Mouse (Mus musculus): ENCODE measurements around the gene Gm49322. TPM values are rescaled to one million over a fixed set of nuclear protein-coding genes. Genes with fewer than 3 reads are reported as not detected.
"Not testable (repeated sequence)": the region's sequence is repeated elsewhere in the genome, so short reads cannot be mapped to it uniquely, and the experiment has no call there.

Gene Gm49322
- total RNA-seq (2021) = 1 to 10 TPM; 2.5 to 2.8 TPM
- long read RNA-seq, experiment 1 = 0 reads
- long read RNA-seq, experiment 2, partial matches to known transcripts = 0 of 4 reads
- long read RNA-seq, experiment 2, other reads (novel, unspliced or antisense) = 4 of 4 reads

DNA sequence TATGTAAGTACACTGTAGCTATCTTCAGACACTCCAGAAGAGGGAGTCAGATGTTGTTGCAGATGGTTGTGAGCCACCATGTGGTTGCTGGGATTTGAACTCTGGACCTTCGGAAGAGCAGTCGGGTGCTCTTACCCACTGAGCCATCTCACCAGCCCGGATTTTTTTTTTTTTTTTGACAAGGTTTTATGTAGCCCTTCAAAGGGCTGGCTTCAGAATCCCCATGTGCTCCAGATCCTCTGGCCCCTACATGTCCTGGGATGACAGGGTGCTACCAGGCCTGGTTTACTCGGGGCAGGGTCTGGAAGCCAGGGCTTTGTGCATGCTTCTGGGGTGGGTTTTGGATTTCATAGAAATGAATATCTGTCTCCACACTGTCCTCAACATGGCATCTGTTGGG, at the start of gene Gm49322:
Gm49322 (plus strand) TSS at position 301 of the 400 bp plus-strand sequence.
- not testable (repeated sequence) for DNase-seq (ENCODE audit: low spot score in 2 of 2)

DNA sequence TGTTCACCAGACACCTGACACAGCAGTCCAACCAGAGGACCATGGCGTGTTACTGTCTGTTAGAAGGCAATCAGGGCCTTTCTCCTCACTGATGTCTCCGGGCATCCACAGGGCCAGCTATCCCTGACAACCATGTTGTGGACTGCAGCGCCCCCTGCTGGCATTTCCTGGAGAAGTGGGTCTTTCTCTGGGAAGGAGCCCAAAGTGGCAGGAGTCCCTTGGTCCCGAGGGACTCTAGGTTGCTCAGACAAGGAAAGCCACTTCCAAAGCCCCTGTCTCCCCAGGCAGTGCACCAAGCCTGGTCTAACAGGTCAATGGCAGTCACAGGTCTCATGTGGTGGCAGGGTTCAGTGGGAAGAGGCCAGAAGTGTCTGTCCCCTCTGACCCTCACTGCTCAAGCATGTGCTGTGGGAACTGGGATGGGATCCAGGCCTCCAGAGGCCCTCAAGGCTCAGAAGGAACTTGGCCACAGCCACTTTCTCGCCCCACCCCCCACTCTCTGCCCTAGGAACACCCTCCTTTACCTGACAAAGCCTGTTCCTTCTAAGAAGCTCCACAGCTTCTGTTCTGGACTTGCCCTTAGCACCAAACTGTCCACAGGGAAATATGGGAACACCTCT, 48.4 kb upstream of the Gm49322 start:
- peak; percentile 69 to 81 for DNase-seq (ENCODE audit: low spot score in 2 of 2)

- DNase-seq (ENCODE audit: low spot score in 2 of 2) = no peak
Observed at GRCm38 (mm10) chr10:80559431-80559830, 46.4 kb upstream of the Gm49322 start.

DNA sequence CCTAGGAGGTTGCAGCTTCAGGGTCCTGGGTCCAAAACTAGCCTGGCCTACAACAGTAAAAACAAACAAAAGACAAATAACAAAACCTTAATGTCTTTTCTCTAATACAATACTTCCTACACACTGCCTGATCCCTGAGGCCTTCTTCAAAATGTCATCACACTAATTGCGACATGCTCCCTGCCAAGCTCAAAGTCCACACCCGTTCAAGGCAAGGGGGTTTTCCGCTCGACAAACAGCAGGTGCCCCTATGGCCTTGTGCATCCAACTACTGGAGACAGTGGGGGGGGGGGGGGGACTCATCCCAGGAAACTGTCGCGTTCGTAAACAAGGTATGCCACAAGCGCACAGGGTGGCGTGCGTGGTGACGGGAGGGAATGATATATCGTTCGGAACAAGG, 45.2 kb upstream of the Gm49322 start:
- DNase-seq (ENCODE audit: low spot score in 2 of 2) = no peak

GRCm38 (mm10) chr10:80561116-80561944, 44.5 kb upstream of the Gm49322 start, which contains the start of gene Rexo1:
Gene Rexo1 (minus strand): TSS chr10:80561560.
- peak; percentile 95 to 97 for DNase-seq (ENCODE audit: low spot score in 2 of 2)

DNA sequence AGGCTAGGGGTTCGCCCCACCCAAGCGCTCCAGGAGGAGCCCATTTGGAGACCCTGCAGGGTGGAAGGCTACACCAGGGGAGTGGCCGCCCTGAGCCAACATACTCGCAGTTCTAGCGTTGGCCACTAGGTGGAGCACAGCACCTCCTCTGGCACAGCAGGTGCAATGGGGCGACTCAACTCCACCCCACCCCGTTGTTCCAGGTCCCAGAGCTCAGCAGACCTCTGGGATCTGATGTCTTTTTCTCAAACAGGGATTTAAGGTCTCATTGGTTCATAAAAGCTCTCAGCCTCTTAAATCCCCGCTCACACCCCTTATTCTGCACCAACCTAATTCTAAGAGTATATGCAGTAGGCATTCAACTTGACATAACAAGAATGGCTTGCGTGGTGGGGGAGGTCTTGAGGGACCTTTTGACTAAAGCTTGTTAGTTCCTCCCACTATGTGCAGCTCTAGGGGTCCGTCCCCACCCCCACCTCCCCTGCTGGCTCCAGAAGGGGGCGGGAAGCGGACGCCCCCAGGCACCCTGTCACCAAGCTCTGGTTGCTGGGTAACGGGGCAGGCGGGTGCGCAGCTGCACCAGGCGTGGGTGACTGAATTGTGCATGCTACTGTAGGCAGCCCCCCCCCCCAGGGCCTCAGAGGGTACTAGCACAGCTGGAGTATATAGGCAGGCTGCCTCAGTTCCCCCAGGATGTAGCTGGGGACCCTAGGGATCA, 39.3 kb upstream of the Gm49322 start:
- DNase-seq (ENCODE audit: low spot score in 2 of 2) = peak; percentile 89 to 91

- no peak for DNase-seq (ENCODE audit: low spot score in 2 of 2)
Observed at GRCm38 (mm10) chr10:80568876-80569275, 36.9 kb upstream of the Gm49322 start.

DNA sequence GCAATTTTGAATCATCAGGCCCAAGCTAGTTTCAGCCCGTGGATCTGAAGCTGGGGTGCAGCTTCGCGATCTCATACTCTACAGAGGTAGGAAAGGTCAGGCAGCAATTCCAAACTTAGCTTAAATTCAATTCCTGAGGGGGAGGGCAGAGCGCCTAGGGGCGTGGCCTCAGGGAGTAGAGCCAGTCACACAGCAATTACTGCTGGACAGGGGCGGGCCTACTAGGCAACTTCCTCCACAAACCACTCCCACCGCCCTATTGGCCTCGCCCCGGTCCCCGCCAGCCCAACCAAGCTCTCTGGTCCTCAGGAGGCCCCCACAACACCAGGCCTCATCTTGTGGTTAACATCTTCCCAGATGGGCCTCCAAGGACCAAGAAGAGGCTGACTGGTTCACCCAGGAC, 36.2 kb upstream of the Gm49322 start:
- DNase-seq (ENCODE audit: low spot score in 2 of 2) = no peak

- no peak for DNase-seq (ENCODE audit: low spot score in 2 of 2)
Observed at GRCm38 (mm10) chr10:80570419-80570818, 35.4 kb upstream of the Gm49322 start.

GRCm38 (mm10) chr10:80570871-80571836, 34.7 kb upstream of the Gm49322 start:
- peak in 1 of 2 experiments; percentile 64 for DNase-seq (ENCODE audit: low spot score in 2 of 2)

- no peak for DNase-seq (ENCODE audit: low spot score in 2 of 2)
Observed at GRCm38 (mm10) chr10:80572477-80572876, 33.3 kb upstream of the Gm49322 start.

DNA sequence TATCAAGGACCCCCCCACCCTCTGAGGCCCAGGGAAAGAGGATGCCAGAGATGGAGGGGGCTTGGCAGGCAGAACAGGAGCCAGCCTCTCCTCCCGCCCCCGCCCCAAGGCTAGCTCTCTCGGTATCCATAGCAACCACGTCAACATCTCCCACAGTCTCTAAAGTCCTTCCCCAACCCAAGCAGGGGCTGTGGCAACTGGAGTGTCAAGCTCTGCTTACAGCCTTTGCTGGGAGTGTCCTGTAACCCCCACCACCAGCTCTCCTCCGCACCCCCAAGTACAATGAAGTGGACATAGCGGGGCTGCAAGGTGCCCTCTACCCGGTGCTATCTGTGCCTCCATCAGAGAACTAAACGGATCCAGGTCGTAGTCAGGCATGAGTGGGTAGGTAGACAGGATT, 31.9 kb upstream of the Gm49322 start:
- DNase-seq (ENCODE audit: low spot score in 2 of 2) = no peak

GRCm38 (mm10) chr10:80574896-80575295, 30.9 kb upstream of the Gm49322 start:
- no peak for DNase-seq (ENCODE audit: low spot score in 2 of 2)

DNA sequence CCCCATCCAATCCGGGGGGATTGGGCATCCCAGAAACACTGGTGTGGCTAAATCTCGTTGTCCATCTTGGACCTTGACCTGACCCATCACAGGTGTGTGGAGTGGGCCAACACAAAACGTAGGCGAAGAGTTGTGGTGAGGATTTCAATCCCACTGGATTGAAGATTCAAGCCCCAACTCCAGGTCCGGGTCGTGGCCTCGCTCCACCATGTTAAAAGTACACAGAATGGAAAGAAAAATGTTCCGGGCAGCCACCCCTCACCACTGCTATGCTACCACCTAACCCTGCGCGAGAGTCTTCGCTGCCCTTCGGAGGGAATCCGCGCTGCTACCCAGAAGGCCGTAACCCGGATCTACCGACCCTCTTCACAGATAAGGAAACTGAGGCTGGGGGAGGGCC, 29.9 kb upstream of the Gm49322 start:
- DNase-seq (ENCODE audit: low spot score in 2 of 2) = no peak

DNA sequence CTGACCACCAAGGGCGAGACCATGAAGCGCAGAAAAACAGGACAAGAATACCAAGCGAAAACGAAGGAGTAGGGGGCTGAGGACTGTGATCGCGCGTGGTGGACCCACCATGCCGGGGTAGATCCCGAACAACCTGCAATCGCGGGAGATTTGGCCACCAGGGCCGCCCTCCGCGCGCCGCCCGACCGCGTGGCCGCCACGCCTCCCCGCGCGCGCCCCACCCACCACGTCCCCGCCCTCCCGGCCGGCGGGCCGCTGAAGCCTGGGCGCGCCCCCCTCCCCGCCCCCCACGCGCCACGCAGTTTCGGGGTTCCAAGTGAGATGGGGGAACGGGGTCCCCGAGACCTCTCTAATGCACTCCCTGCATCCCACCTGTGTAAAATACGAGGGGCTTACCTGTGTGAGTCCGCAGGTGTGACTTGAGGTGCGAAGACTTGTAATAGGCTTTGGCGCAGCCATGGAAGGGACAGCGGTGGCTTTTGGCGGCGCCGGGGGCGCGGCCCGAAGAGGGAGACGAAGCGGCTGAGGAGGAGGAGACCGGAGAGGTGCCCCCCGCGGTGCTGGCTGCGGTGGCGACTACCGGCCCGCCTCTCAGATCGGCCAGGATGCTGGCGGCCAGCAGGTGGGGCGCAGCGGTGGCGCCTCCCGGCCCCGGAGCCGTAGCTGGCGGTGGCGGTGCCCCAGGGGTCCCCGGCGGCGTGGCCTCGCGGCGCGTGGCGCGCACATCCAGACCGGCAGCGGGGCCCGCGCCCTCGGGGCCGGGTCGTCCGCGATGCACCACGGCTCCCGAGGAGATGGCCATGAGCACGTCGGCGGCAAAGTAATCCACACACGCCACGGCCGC, 29.2 kb upstream of the Gm49322 start:
- no peak for DNase-seq (ENCODE audit: low spot score in 2 of 2)

DNA sequence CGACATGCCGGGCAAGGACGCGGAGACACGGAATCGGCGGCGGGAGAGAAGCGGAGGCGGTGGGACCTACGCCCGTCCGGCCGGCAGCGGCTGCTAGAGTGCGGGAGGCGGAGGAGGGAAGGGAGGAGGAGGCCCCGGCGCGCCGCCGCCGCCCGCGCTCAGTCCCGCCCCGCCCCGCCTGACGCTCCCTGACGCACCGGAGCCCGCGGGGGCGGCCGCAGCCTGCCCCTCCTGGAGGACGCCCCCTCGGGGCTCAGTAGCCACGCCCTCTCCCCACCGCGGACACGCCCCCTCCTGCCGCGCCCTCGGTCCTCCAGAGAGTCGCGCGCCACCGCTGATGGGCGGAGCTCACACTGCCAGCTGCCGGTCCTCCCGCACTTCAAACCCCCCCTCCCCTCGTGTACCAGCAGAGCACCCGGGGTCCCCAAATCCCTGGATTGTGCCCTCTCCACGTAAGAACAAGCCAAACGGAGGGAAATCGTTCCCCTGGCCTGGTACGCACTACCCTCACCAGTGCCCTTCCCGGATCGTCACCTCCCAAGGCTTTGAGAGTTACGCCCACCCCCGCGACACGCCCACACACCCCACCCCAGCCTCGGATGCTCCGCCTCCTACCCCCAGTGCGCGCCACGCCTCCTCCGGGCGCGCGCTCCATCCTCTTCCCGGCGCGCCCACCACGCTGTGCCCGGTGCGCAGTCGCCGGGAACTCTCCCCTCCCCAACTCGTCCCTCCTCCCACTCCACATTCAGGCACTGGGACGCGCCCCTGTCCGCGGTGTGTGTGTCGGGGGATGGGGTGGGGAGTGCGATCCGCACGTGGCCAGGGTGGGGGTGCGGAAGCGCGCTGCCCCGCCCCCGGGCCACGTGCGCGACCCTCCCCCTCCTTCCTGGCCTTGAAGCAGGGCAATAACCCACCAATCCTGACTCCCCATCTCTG, 28.4 kb upstream of the Gm49322 start, which contains the start of gene Klf16:
Klf16 (minus strand) TSS at position 127 of the 936 bp plus-strand sequence.
- peak; percentile 97 for DNase-seq (ENCODE audit: low spot score in 2 of 2)

- peak in 1 of 2 experiments; percentile 70 for DNase-seq (ENCODE audit: low spot score in 2 of 2)
Observed at GRCm38 (mm10) chr10:80578131-80578750, 27.6 kb upstream of the Gm49322 start.

GRCm38 (mm10) chr10:80578911-80579310, 26.9 kb upstream of the Gm49322 start:
- no peak for DNase-seq (ENCODE audit: low spot score in 2 of 2)

Measured in layer of hippocampus, postnatal 14 days (tissue).